ENCODE assay signal across 29 mouse cellular contexts in the genomic region with DNA sequence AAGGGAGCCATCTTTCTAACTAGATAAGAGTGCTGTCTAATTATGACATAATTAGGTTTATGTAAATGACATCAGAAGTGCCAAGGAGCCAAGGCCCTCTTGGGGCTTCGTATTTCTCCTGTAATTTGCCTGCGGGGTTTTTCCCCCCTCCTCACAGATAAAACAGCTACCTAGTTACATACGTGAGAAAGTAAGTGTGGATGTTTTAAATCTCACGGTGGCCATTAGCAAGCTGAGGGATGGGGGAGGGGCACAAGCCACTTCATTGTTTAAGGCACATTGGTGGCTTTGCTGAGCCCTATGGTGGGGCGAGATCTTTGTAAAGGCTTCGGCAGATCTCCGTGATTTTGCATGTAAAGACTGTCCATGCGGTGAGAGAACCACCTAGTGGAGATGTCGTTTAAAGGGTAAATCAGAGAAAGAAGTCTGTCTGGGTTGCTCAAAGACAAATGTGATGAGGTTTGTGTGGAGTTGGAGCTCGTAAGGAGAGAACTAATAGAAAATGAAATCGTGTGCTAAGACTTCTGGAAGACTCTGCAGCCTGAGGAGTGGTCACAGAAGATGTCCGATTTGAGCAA. TPM values are rescaled to one million over a fixed set of nuclear protein-coding genes. Genes with fewer than 3 reads are reported as not detected.
DNase-seq lines count a peak whose midpoint lies in the region; ATAC-seq and TF ChIP-seq lines count a peak whose summit lies in the region.
"Had no signal": no experiment of that assay in that cellular context is flagged by ENCODE, and none has a peak within 500 bp of the region (broad histone marks: within the 10 kb centered on the region; RNA-seq: fewer than 3 reads in every experiment).

No protein-coding gene starts in this region.

- no peak for TF ChIP-seq EP300 in liver, embryonic 14.5 days (IDR thresholded peaks at IDR 0.05; ENCODE audit: low read depth)

- no peaks in the 10 kb centered on the region for H3K9me3 ChIP-seq in hindbrain, embryonic 13.5 days
- no peaks in the 10 kb centered on the region for H3K9me3 ChIP-seq in hindbrain, embryonic 11.5 days (ENCODE audit: control insufficient read depth, low read length)
- H3K9me3 ChIP-seq in liver, embryonic 14.5 days (ENCODE audit: control insufficient read depth, low read length) = no peaks in the 10 kb centered on the region
- no peaks in the 10 kb centered on the region for H3K9me3 ChIP-seq in liver, embryonic 11.5 days (ENCODE audit: control insufficient read depth, low read length)
- H3K9me3 ChIP-seq in midbrain, postnatal 0 days (ENCODE audit: low read length) = no peaks in the 10 kb centered on the region
- H3K9me3 ChIP-seq in midbrain, embryonic 11.5 days (ENCODE audit: control insufficient read depth, low read length) = no peaks in the 10 kb centered on the region
- H3K9me3 ChIP-seq: forebrain, embryonic 10.5 days; lung, embryonic 15.5 days; midbrain, embryonic 12.5 days had no signal

- no peak overlapping the region for H3K9ac ChIP-seq in hindbrain, embryonic 13.5 days
- H3K9ac ChIP-seq in hindbrain, embryonic 11.5 days (ENCODE audit: low read depth, low read length) = no peak overlapping the region
- no peak overlapping the region for H3K9ac ChIP-seq in liver, embryonic 14.5 days (replicated peaks)
- no peak overlapping the region for H3K9ac ChIP-seq in liver, embryonic 11.5 days (ENCODE audit: low read depth, low read length)
- H3K9ac ChIP-seq in midbrain, postnatal 0 days (replicated peaks; ENCODE audit: low read length, poor library complexity, severe bottlenecking) = no peak overlapping the region
- H3K9ac ChIP-seq in midbrain, embryonic 11.5 days (ENCODE audit: low read length) = no peak overlapping the region
- H3K9ac ChIP-seq: lung, embryonic 15.5 days; midbrain, embryonic 12.5 days had no signal

- no peak overlapping the region for H3K4me3 ChIP-seq in hindbrain, embryonic 13.5 days
- H3K4me3 ChIP-seq in hindbrain, embryonic 11.5 days (ENCODE audit: low read depth, low read length) = no peak overlapping the region
- no peak overlapping the region for H3K4me3 ChIP-seq in liver, embryonic 14.5 days (ENCODE audit: insufficient read depth in 1 of 2, low read depth in 2 of 2, low read length in 2 of 2)
- no peak overlapping the region for H3K4me3 ChIP-seq in liver, embryonic 11.5 days (ENCODE audit: low read depth, low read length)
- H3K4me3 ChIP-seq in midbrain, postnatal 0 days (ENCODE audit: low read depth, low read length) = no peak overlapping the region
- no peak overlapping the region for H3K4me3 ChIP-seq in midbrain, embryonic 11.5 days (ENCODE audit: low read depth, low read length)
- H3K4me3 ChIP-seq in gastrocnemius, adult 2 months = no peak overlapping the region
- H3K4me3 ChIP-seq: forebrain, embryonic 10.5 days; lung, embryonic 15.5 days; midbrain, embryonic 12.5 days; myocyte had no signal

- no peaks in the 10 kb centered on the region for H3K27me3 ChIP-seq in hindbrain, embryonic 13.5 days
- H3K27me3 ChIP-seq in hindbrain, embryonic 11.5 days (ENCODE audit: control insufficient read depth, insufficient read depth, low read length) = no peaks in the 10 kb centered on the region; the same call in 1 of the 2 replicates
- H3K27me3 ChIP-seq in liver, embryonic 14.5 days (ENCODE audit: control insufficient read depth, insufficient read depth, low read length) = no peaks in the 10 kb centered on the region
- no peaks in the 10 kb centered on the region for H3K27me3 ChIP-seq in liver, embryonic 11.5 days (replicated peaks; ENCODE audit: control insufficient read depth, insufficient read depth, low read length)
- H3K27me3 ChIP-seq in midbrain, postnatal 0 days (ENCODE audit: insufficient read depth, low read length) = no peaks in the 10 kb centered on the region
- no peaks in the 10 kb centered on the region for H3K27me3 ChIP-seq in midbrain, embryonic 11.5 days (ENCODE audit: control insufficient read depth, insufficient read depth, low read length)
- H3K27me3 ChIP-seq: lung, embryonic 15.5 days; Patski had no signal

- intact Hi-C loops in gastrocnemius, adult 2 months (cut with DNase I) = loop anchor here (5.0 kb wide), 2 partner anchors 92 to 192 kb away; no protein-coding TSS in a partner anchor

- TF ChIP-seq CTCF in liver, embryonic 14.5 days (IDR thresholded peaks at IDR 0.05; ENCODE audit: low read depth) = 0 out of 2 replicates have a peak, but pooled peaks have one; percentile 7
- TF ChIP-seq CTCF in midbrain, postnatal 0 days (IDR thresholded peaks at IDR 0.05) = peak; percentile 36
- no peak for TF ChIP-seq CTCF in gastrocnemius, adult 2 months (IDR thresholded peaks at IDR 0.05)

- ATAC-seq in hindbrain, embryonic 13.5 days (ENCODE audit: low FRiP score) = no peak
- no peak for ATAC-seq in hindbrain, embryonic 11.5 days (ENCODE audit: low FRiP score)
- ATAC-seq in liver, embryonic 14.5 days (ENCODE audit: insufficient read depth) = no peak
- no peak for ATAC-seq in liver, embryonic 11.5 days (replicated peaks; ENCODE audit: low FRiP score)
- ATAC-seq in midbrain, postnatal 0 days (ENCODE audit: low FRiP score) = no peak
- no peak for ATAC-seq in midbrain, embryonic 11.5 days (ENCODE audit: low FRiP score)
- ATAC-seq: CD4-positive, CD25-positive, alpha-beta regulatory T cell, adult 4 months; Patski had no signal

- H3K27ac ChIP-seq in hindbrain, embryonic 13.5 days = peak overlapping the region; percentile 37; the same call in 1 of the 2 replicates
- H3K27ac ChIP-seq in hindbrain, embryonic 11.5 days (ENCODE audit: low read depth, low read length) = no peak overlapping the region
- no peak overlapping the region for H3K27ac ChIP-seq in liver, embryonic 14.5 days
- H3K27ac ChIP-seq in liver, embryonic 11.5 days (ENCODE audit: low read depth, low read length) = no peak overlapping the region
- no peak overlapping the region for H3K27ac ChIP-seq in midbrain, postnatal 0 days (ENCODE audit: low read depth, low read length)
- H3K27ac ChIP-seq in midbrain, embryonic 11.5 days (ENCODE audit: low read depth, low read length) = no peak overlapping the region
- H3K27ac ChIP-seq in gastrocnemius, adult 2 months = no peak overlapping the region
- H3K27ac ChIP-seq: forebrain, embryonic 10.5 days; lung, embryonic 15.5 days; midbrain, embryonic 12.5 days had no signal

- H3K4me2 ChIP-seq in hindbrain, embryonic 13.5 days = no peak overlapping the region
- H3K4me2 ChIP-seq in hindbrain, embryonic 11.5 days (replicated peaks; ENCODE audit: low read depth, low read length) = no peak overlapping the region
- no peak overlapping the region for H3K4me2 ChIP-seq in liver, embryonic 14.5 days (ENCODE audit: low read depth)
- no peak overlapping the region for H3K4me2 ChIP-seq in liver, embryonic 11.5 days
- no peak overlapping the region for H3K4me2 ChIP-seq in midbrain, postnatal 0 days (ENCODE audit: low read depth, low read length, poor library complexity, severe bottlenecking)
- H3K4me2 ChIP-seq in midbrain, embryonic 11.5 days = no peak overlapping the region
- H3K4me2 ChIP-seq: lung, embryonic 15.5 days; midbrain, embryonic 12.5 days had no signal

- DNase-seq in hindbrain, embryonic 11.5 days (ENCODE audit: low spot score) = no peak
- no peak for DNase-seq in liver, embryonic 14.5 days (ENCODE audit: low read depth in 3 of 3, low spot score in 3 of 3)
- no peak for DNase-seq in liver, embryonic 11.5 days (ENCODE audit: low spot score)
- no peak for DNase-seq in midbrain, postnatal 0 days (ENCODE audit: low spot score)
- no peak for DNase-seq in midbrain, embryonic 11.5 days (ENCODE audit: low spot score, missing footprints)
- no peak for DNase-seq in gastrocnemius, adult 2 months
- DNase-seq: adrenal gland, postnatal 36 days; cerebellum, adult 11 months; gastrocnemius, postnatal 36 days; kidney, adult 18-20 months; layer of hippocampus, postnatal 36 days; thymus, adult 2 months; thymus, postnatal 4 days had no signal

- H3K36me3 ChIP-seq in hindbrain, embryonic 13.5 days = peaks cover 44% of the 10 kb centered on the region
- H3K36me3 ChIP-seq in hindbrain, embryonic 11.5 days (ENCODE audit: control insufficient read depth, insufficient read depth, low read length) = no peaks in the 10 kb centered on the region
- no peaks in the 10 kb centered on the region for H3K36me3 ChIP-seq in liver, embryonic 14.5 days (replicated peaks; ENCODE audit: control insufficient read depth, insufficient read depth, low read depth)
- no peaks in the 10 kb centered on the region for H3K36me3 ChIP-seq in liver, embryonic 11.5 days (ENCODE audit: control insufficient read depth, insufficient read depth, low read length)
- peaks cover 25% of the 10 kb centered on the region for H3K36me3 ChIP-seq in midbrain, postnatal 0 days (ENCODE audit: insufficient read depth, low read length)
- no peaks in the 10 kb centered on the region for H3K36me3 ChIP-seq in midbrain, embryonic 11.5 days (ENCODE audit: control insufficient read depth, insufficient read depth, low read length)
- H3K36me3 ChIP-seq: forebrain, embryonic 10.5 days; lung, embryonic 15.5 days; midbrain, embryonic 12.5 days had no signal

- 49% methylated on average over 12 of the region's 12 CpGs for WGBS in hindbrain, embryonic 13.5 days
- WGBS in hindbrain, embryonic 11.5 days = 61% methylated on average over 12 of the region's 12 CpGs
- WGBS in liver, embryonic 14.5 days (ENCODE audit: insufficient replicate concordance) = 44% methylated on average over 12 of the region's 12 CpGs
- 48% methylated on average over 12 of the region's 12 CpGs for WGBS in liver, embryonic 11.5 days
- 58% methylated on average over 12 of the region's 12 CpGs for WGBS in midbrain, postnatal 0 days
- 71% methylated on average over 12 of the region's 12 CpGs for WGBS in midbrain, embryonic 11.5 days

- peaks cover 11% of the 10 kb centered on the region for H3K4me1 ChIP-seq in hindbrain, embryonic 13.5 days (replicated peaks)
- H3K4me1 ChIP-seq in hindbrain, embryonic 11.5 days (replicated peaks; ENCODE audit: control insufficient read depth, insufficient read depth, low read length) = no peaks in the 10 kb centered on the region
- H3K4me1 ChIP-seq in liver, embryonic 14.5 days (replicated peaks; ENCODE audit: control insufficient read depth in 2 of 2, insufficient read depth in 2 of 2, low read length in 1 of 2) = no peaks in the 10 kb centered on the region
- H3K4me1 ChIP-seq in liver, embryonic 11.5 days (replicated peaks; ENCODE audit: control insufficient read depth, insufficient read depth, low read length) = no peaks in the 10 kb centered on the region
- H3K4me1 ChIP-seq in midbrain, postnatal 0 days (ENCODE audit: insufficient read depth, low read length) = no peaks in the 10 kb centered on the region
- no peaks in the 10 kb centered on the region; the same call in 1 of the 2 replicates for H3K4me1 ChIP-seq in midbrain, embryonic 11.5 days (ENCODE audit: control insufficient read depth, insufficient read depth, low read length)

RNA-seq across cellular contexts. Expression of a gene that starts 16.4 kb away (rescaled TPM):
- polyA plus RNA-seq in hindbrain, embryonic 13.5 days (2015; fragmentation: Nextera tagmentation; extraction: Ambion mirVana) = 16.2 and 16.8 TPM in 2 replicates
- 11.0 and 11.1 TPM in 2 replicates for polyA plus RNA-seq in hindbrain, embryonic 11.5 days (2014; fragmentation: Nextera tagmentation; extraction: Ambion mirVana)
- 3.7 and 3.9 TPM in 2 replicates for polyA plus RNA-seq in liver, embryonic 14.5 days (2012; rRNA removed)
- polyA plus RNA-seq in liver, embryonic 14.5 days (2014; fragmentation: Nextera tagmentation; extraction: Ambion mirVana) = 2.0 and 2.1 TPM in 2 replicates
- 6.5 and 8.5 TPM in 2 replicates for polyA plus RNA-seq in liver, embryonic 11.5 days (2014; fragmentation: Nextera tagmentation; extraction: Ambion mirVana)
- total RNA-seq in midbrain, postnatal 0 days (2014; rRNA removed) = 45.3 and 56.3 TPM in 2 replicates
- polyA plus RNA-seq in midbrain, postnatal 0 days (2015; fragmentation: Nextera tagmentation; extraction: Ambion mirVana) = 19.3 and 20.6 TPM in 2 replicates
- polyA plus RNA-seq in midbrain, embryonic 11.5 days (2014; fragmentation: Nextera tagmentation; extraction: Ambion mirVana) = 9.8 and 11.0 TPM in 2 replicates
- 1 to 10 TPM; 8.4 to 9.3 TPM for total RNA-seq in gastrocnemius, adult 2 months (2021)

RNA-seq across cellular contexts. Expression of a gene that starts 42.5 kb away (rescaled TPM):
- polyA plus RNA-seq in hindbrain, embryonic 13.5 days (2015; fragmentation: Nextera tagmentation; extraction: Ambion mirVana) = 83.2 and 88.7 TPM in 2 replicates
- polyA plus RNA-seq in hindbrain, embryonic 11.5 days (2014; fragmentation: Nextera tagmentation; extraction: Ambion mirVana) = 26.7 and 29.6 TPM in 2 replicates
- 0.11 TPM in 1 of 2 replicates, not detected in the other for polyA plus RNA-seq in liver, embryonic 14.5 days (2012; rRNA removed)
- 0.06 TPM in 1 of 2 replicates, not detected in the other for polyA plus RNA-seq in liver, embryonic 14.5 days (2014; fragmentation: Nextera tagmentation; extraction: Ambion mirVana)
- polyA plus RNA-seq in liver, embryonic 11.5 days (2014; fragmentation: Nextera tagmentation; extraction: Ambion mirVana) = not detected in 2 replicates
- 175 and 176 TPM in 2 replicates for total RNA-seq in midbrain, postnatal 0 days (2014; rRNA removed)
- polyA plus RNA-seq in midbrain, postnatal 0 days (2015; fragmentation: Nextera tagmentation; extraction: Ambion mirVana) = 105 and 109 TPM in 2 replicates
- 21.2 TPM in 2 replicates for polyA plus RNA-seq in midbrain, embryonic 11.5 days (2014; fragmentation: Nextera tagmentation; extraction: Ambion mirVana)
- total RNA-seq in gastrocnemius, adult 2 months (2021) = not detected
- total RNA-seq: gastrocnemius, postnatal 36 days; heart, adult 8-10 months; heart, postnatal 25 days; liver, adult 2 months had no signal
- polyA plus RNA-seq: CD4-positive, CD25-positive, alpha-beta regulatory T cell, adult 4 months; liver, adult 2 months had no signal

RNA-seq across cellular contexts. Expression of a gene that starts 45.3 kb away (rescaled TPM):
- polyA plus RNA-seq in hindbrain, embryonic 13.5 days (2015; fragmentation: Nextera tagmentation; extraction: Ambion mirVana) = not detected in 2 replicates
- polyA plus RNA-seq in hindbrain, embryonic 11.5 days (2014; fragmentation: Nextera tagmentation; extraction: Ambion mirVana) = not detected in 2 replicates
- polyA plus RNA-seq in liver, embryonic 14.5 days (2012; rRNA removed) = not detected in 2 replicates
- not detected in 2 replicates for polyA plus RNA-seq in liver, embryonic 14.5 days (2014; fragmentation: Nextera tagmentation; extraction: Ambion mirVana)
- polyA plus RNA-seq in liver, embryonic 11.5 days (2014; fragmentation: Nextera tagmentation; extraction: Ambion mirVana) = 0.23 TPM in 1 of 2 replicates, not detected in the other
- not detected in 2 replicates for total RNA-seq in midbrain, postnatal 0 days (2014; rRNA removed)
- 0.09 TPM in 1 of 2 replicates, not detected in the other for polyA plus RNA-seq in midbrain, postnatal 0 days (2015; fragmentation: Nextera tagmentation; extraction: Ambion mirVana)
- polyA plus RNA-seq in midbrain, embryonic 11.5 days (2014; fragmentation: Nextera tagmentation; extraction: Ambion mirVana) = not detected in 2 replicates
- total RNA-seq in gastrocnemius, adult 2 months (2021) = not detected
- total RNA-seq: adrenal gland, postnatal 36 days; gastrocnemius, postnatal 36 days; heart, adult 8-10 months; heart, postnatal 25 days; layer of hippocampus, adult 18-20 months; left cerebral cortex, postnatal 10 days; liver, adult 2 months had no signal
- polyA plus RNA-seq: cortical plate, adult 2 months; embryonic facial prominence, embryonic 11.5 days; forebrain, embryonic 10.5 days; heart, embryonic 14.5 days; limb, embryonic 11.5 days; liver, adult 2 months; lung, embryonic 15.5 days; midbrain, embryonic 12.5 days; myocyte had no signal

RNA-seq across cellular contexts. Expression of a gene that starts 55.1 kb away (rescaled TPM):
- 15.0 and 18.7 TPM in 2 replicates for polyA plus RNA-seq in hindbrain, embryonic 13.5 days (2015; fragmentation: Nextera tagmentation; extraction: Ambion mirVana)
- 27.9 and 30.3 TPM in 2 replicates for polyA plus RNA-seq in hindbrain, embryonic 11.5 days (2014; fragmentation: Nextera tagmentation; extraction: Ambion mirVana)
- polyA plus RNA-seq in liver, embryonic 14.5 days (2012; rRNA removed) = 4.8 and 4.9 TPM in 2 replicates
- polyA plus RNA-seq in liver, embryonic 14.5 days (2014; fragmentation: Nextera tagmentation; extraction: Ambion mirVana) = 6.7 TPM in 2 replicates
- polyA plus RNA-seq in liver, embryonic 11.5 days (2014; fragmentation: Nextera tagmentation; extraction: Ambion mirVana) = 16.2 and 17.8 TPM in 2 replicates
- total RNA-seq in midbrain, postnatal 0 days (2014; rRNA removed) = 14.0 and 14.3 TPM in 2 replicates
- polyA plus RNA-seq in midbrain, postnatal 0 days (2015; fragmentation: Nextera tagmentation; extraction: Ambion mirVana) = 9.8 and 12.4 TPM in 2 replicates
- 18.8 and 20.8 TPM in 2 replicates for polyA plus RNA-seq in midbrain, embryonic 11.5 days (2014; fragmentation: Nextera tagmentation; extraction: Ambion mirVana)
- total RNA-seq in gastrocnemius, adult 2 months (2021) = 1 to 10 TPM; 6.1 to 7.2 TPM

Comparison
In these comparisons a context has a peak if more than half of its experiments do, and no peak if none do; other contexts are left out.
1. RNA of a gene that starts 42.5 kb away (polyA plus RNA-seq): 105 to 109 TPM in midbrain, postnatal 0 days, 83.2 to 88.7 TPM in hindbrain, embryonic 13.5 days, 26.7 to 29.6 TPM in hindbrain, embryonic 11.5 days and 21.2 TPM in midbrain, embryonic 11.5 days; not detected in liver, embryonic 11.5 days and 0.06 to 0.11 TPM in liver, embryonic 14.5 days; every median in the first group is over 10 times any median in the second.